Mouse (Mus musculus): ENCODE results near the gene Olfr389. TPM values are rescaled to one million over a fixed set of nuclear protein-coding genes. Genes with fewer than 3 reads are reported as not detected.

Olfr389 gene
- total RNA-seq (2023) = not detected

DNA sequence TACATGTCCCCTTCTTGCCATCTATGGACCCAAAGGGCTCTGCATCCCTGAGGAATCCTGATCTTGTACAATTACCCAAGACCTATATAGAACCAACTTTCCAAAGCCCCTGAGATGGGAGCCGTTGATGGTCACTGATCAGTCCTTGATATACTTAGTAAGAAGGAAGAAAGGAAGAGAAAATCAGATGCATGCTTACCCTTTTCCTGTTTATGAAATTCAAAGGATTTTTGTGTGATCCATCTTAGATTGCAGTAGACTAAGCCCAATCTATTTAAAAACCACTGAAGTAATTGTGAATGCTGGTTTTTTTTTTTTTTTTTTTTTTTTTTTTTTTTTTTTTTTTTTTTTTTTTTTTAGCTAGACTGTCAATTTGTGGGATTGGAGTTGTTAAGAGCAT lies at the start of gene Olfr389:
Olfr389 (minus strand) TSS at position 101 of the 400 bp plus-strand sequence.

DNA sequence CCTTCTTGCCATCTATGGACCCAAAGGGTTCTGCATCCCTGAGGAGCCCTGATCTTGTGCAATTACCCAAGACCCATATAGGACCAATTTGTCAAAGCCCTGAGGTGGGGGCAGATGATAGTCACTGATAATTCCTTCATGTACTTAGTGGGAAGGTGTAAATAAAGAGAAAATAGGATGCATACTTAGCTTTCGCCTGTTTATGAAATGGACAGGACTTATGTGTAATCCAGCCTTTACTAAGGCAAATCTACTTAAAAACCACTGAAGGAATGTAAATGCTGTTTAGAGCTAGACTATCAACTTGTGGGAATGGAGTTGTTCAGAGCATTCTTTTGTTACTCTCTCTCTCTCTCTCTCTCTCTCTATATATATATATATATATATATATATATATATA lies 36.4 kb upstream of the Olfr389 start, which contains the start of gene Olfr392:
Olfr392 (minus strand) TSS at position 101 of the 400 bp plus-strand sequence.

GRCm38 (mm10) chr11:73802952-73803351 lies 22.4 kb upstream of the Olfr389 start, which contains the start of gene Olfr391-ps:
Olfr391-ps (minus strand) TSS chr11:73803052.

DNA sequence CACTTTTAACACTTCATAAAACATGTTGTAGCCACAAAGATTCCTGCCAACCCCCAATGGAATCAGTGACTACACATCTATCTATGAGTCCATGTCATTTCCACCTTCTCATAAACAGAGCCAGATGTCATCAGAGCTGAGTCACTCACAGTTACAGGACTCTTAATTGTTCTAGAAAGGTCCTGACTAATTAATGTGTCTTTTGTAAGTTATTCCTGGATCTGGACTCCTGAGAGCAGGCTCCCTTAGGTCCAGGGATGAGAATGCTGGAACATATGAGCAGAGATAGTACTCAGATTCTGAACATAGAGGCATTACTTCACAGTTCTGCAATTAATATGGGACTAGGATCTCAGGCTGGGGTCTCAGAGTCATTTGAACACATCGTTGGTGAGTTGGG lies 2.2 kb upstream of the Olfr389 start, which contains the start of gene Olfr390:
Olfr390 (plus strand) TSS at position 301 of the 400 bp plus-strand sequence.

Other genes with a start within 250 kb of the Olfr389 start
- not detected for gene Olfr385, start 187.7 kb downstream of the Olfr389 start, total RNA-seq (2023)
- not detected for gene Olfr384, start 182.1 kb downstream of the Olfr389 start, total RNA-seq (2023)
- gene Zfp735, start 91.9 kb downstream of the Olfr389 start, total RNA-seq (2023) = not detected
- gene Olfr390, start 2.3 kb upstream of the Olfr389 start, total RNA-seq (2023) = not detected
- gene Olfr391-ps, start 22.3 kb upstream of the Olfr389 start, total RNA-seq (2023) = not detected
- gene Olfr392, start 36.3 kb upstream of the Olfr389 start, total RNA-seq (2023) = not detected
- not detected for gene Olfr393, start 70.7 kb upstream of the Olfr389 start, total RNA-seq (2023)
- not detected for gene Olfr394, start 110.1 kb upstream of the Olfr389 start, total RNA-seq (2023)
- not detected for gene Olfr395, start 128.6 kb upstream of the Olfr389 start, total RNA-seq (2023)
- not detected for gene Olfr23, start 156.0 kb upstream of the Olfr389 start, total RNA-seq (2023)
- gene Olfr397, start 180.1 kb upstream of the Olfr389 start, total RNA-seq (2023) = not detected
- gene Olfr398, start 209.7 kb upstream of the Olfr389 start, total RNA-seq (2023) = not detected